Mouse (Mus musculus) WW6 (cell line): Measurements from ENCODE around the gene Dnajc8.

Source experiments
- DNase-seq: peaks from one replicate; pipeline ENCODE4 v3.0.0-alpha.2; 2013; ENCODE audit warnings: low read depth, low spot score

Dnajc8 gene

GRCm38 (mm10) chr4:132535406-132536121 lies at the start of gene Dnajc8:
Gene Dnajc8, plus strand, starts transcription at chr4:132535550.
- DNase-seq, result peak; percentile 80

- no peak for DNase-seq
Measured at GRCm38 (mm10) chr4:132488521-132488920, 46.8 kb upstream of the Dnajc8 start.

- DNase-seq, result no peak
Measured at GRCm38 (mm10) chr4:132488976-132489375, 46.4 kb upstream of the Dnajc8 start.

- DNase-seq, result no peak
Measured at GRCm38 (mm10) chr4:132490273-132491010, 44.9 kb upstream of the Dnajc8 start.

- no peak for DNase-seq
Measured at GRCm38 (mm10) chr4:132491057-132491456, 44.3 kb upstream of the Dnajc8 start.

- no peak for DNase-seq
Measured at GRCm38 (mm10) chr4:132491748-132492147, 43.6 kb upstream of the Dnajc8 start.

GRCm38 (mm10) chr4:132492178-132493060 lies 42.9 kb upstream of the Dnajc8 start:
- no peak for DNase-seq

- no peak for DNase-seq
Measured at GRCm38 (mm10) chr4:132494271-132494918, 41.0 kb upstream of the Dnajc8 start.

GRCm38 (mm10) chr4:132501639-132502038 lies 33.7 kb upstream of the Dnajc8 start:
- DNase-seq, result no peak

GRCm38 (mm10) chr4:132503344-132503743 lies 32.0 kb upstream of the Dnajc8 start:
- DNase-seq, result no peak

GRCm38 (mm10) chr4:132505034-132505738 lies 30.2 kb upstream of the Dnajc8 start:
- DNase-seq, result no peak

GRCm38 (mm10) chr4:132505800-132506199 lies 29.6 kb upstream of the Dnajc8 start:
- no peak for DNase-seq

- DNase-seq, result no peak
Measured at GRCm38 (mm10) chr4:132506250-132506649, 29.1 kb upstream of the Dnajc8 start.

GRCm38 (mm10) chr4:132507210-132507609 lies 28.1 kb upstream of the Dnajc8 start:
- no peak for DNase-seq

GRCm38 (mm10) chr4:132509621-132510296 lies 25.6 kb upstream of the Dnajc8 start:
- DNase-seq, result peak; percentile 73

GRCm38 (mm10) chr4:132510352-132510798 lies 25.0 kb upstream of the Dnajc8 start, which contains the start of gene Sesn2:
Gene Sesn2, minus strand, starts transcription at chr4:132510501.
- peak; percentile 86 for DNase-seq

- no peak for DNase-seq
Measured at GRCm38 (mm10) chr4:132512080-132512479, 23.3 kb upstream of the Dnajc8 start.

- peak; percentile 45 for DNase-seq
Measured at GRCm38 (mm10) chr4:132513395-132514273, 21.7 kb upstream of the Dnajc8 start.

- DNase-seq, result no peak
Measured at GRCm38 (mm10) chr4:132514555-132515135, 20.7 kb upstream of the Dnajc8 start.
